Mouse (Mus musculus): ENCODE measurements around the gene Bbip1. TPM values are rescaled to one million over a fixed set of nuclear protein-coding genes. Genes with fewer than 3 reads are reported as not detected.
"Not testable (repeated sequence)": the region's sequence is repeated elsewhere in the genome, so short reads cannot be mapped to it uniquely, and the experiment has no call there.

The Bbip1 gene
- 23.2 and 26.1 TPM in 2 replicates for total RNA-seq (2021)
- long read RNA-seq, experiment 1, transcript Bbip1-206 (4 exons, 662 nt), result major isoform, 17 of 33 reads
- long read RNA-seq, experiment 1, partial matches to known transcripts, result 13 of 33 reads
- long read RNA-seq, experiment 1, other reads (novel, unspliced or antisense), result 0 of 33 reads
- long read RNA-seq, experiment 2, transcript Bbip1-206 (4 exons, 662 nt), result major isoform, 17 of 30 reads
- long read RNA-seq, experiment 2, partial matches to known transcripts, result 8 of 30 reads
- long read RNA-seq, experiment 2, other reads (novel, unspliced or antisense), result 0 of 30 reads

- DNase-seq, result peak; percentile 99
Measured at GRCm38 (mm10) chr19:53943802-53944785, at the start of gene Bbip1, which contains the start of gene Shoc2. Gene Bbip1, minus strand, starts transcription at chr19:53944627. Gene Shoc2, plus strand, starts transcription at chr19:53944306.

- no peak for DNase-seq
Measured at GRCm38 (mm10) chr19:53993860-53994259, 49.4 kb upstream of the Bbip1 start.

GRCm38 (mm10) chr19:53990538-53990937 is 46.1 kb upstream of the Bbip1 start:
- DNase-seq, result no peak

GRCm38 (mm10) chr19:53984628-53985027 is 40.2 kb upstream of the Bbip1 start:
- no peak for DNase-seq

GRCm38 (mm10) chr19:53983336-53983735 is 38.9 kb upstream of the Bbip1 start:
- peak; percentile 9 for DNase-seq

GRCm38 (mm10) chr19:53982041-53982440 is 37.6 kb upstream of the Bbip1 start:
- DNase-seq, result no peak

- no peak for DNase-seq
Measured at GRCm38 (mm10) chr19:53973656-53974055, 29.2 kb upstream of the Bbip1 start.

GRCm38 (mm10) chr19:53971938-53972337 is 27.5 kb upstream of the Bbip1 start:
- DNase-seq, result no peak

- no peak for DNase-seq
Measured at GRCm38 (mm10) chr19:53969226-53969625, 24.8 kb upstream of the Bbip1 start.

- DNase-seq, result peak; percentile 14
Measured at GRCm38 (mm10) chr19:53964910-53965633, 20.6 kb upstream of the Bbip1 start.

- not testable (repeated sequence) for DNase-seq
Measured at GRCm38 (mm10) chr19:53964347-53964746, 19.9 kb upstream of the Bbip1 start.

- no peak for DNase-seq
Measured at GRCm38 (mm10) chr19:53962511-53962910, 18.1 kb upstream of the Bbip1 start.

GRCm38 (mm10) chr19:53957513-53957912 is 13.1 kb upstream of the Bbip1 start:
- DNase-seq, result no peak

GRCm38 (mm10) chr19:53945171-53946042 is 980 bp upstream of the Bbip1 start:
- DNase-seq, result peak; percentile 69

- DNase-seq, result no peak
Measured at GRCm38 (mm10) chr19:53944786-53945169, 351 bp upstream of the Bbip1 start.

GRCm38 (mm10) chr19:53942342-53942741 is 2.1 kb downstream of the Bbip1 start:
- DNase-seq, result no peak

GRCm38 (mm10) chr19:53941139-53941538 is 3.3 kb downstream of the Bbip1 start:
- no peak for DNase-seq

- no peak for DNase-seq
Measured at GRCm38 (mm10) chr19:53939467-53939866, 5.0 kb downstream of the Bbip1 start.

- no peak for DNase-seq
Measured at GRCm38 (mm10) chr19:53934046-53934445, 10.4 kb downstream of the Bbip1 start.

- no peak for DNase-seq
Measured at GRCm38 (mm10) chr19:53933050-53933449, 11.4 kb downstream of the Bbip1 start.

GRCm38 (mm10) chr19:53929218-53929617 is 15.2 kb downstream of the Bbip1 start:
- DNase-seq, result no peak
